Mouse (Mus musculus) layer of hippocampus, postnatal 36 days (tissue): ENCODE data around the gene Timp3. TPM values are rescaled to one million over a fixed set of nuclear protein-coding genes. Genes with fewer than 3 reads are reported as not detected.

Source experiments
- DNase-seq, 2 experiments: peaks; one replicate each; pipeline ENCODE4 v3.0.0; 2022
- total RNA-seq, 2 experiments: library from RNA; stranded (reverse); gene quantifications; 2 replicates each; pipeline ENCODE4 v1.2.3; 2021

The Timp3 gene
- total RNA-seq, 2 experiments from 2014 or later: 49.2 to 60.3 TPM

GRCm38 (mm10) chr10:86387821-86388440 is 87.8 kb downstream of the Timp3 start:
- DNase-seq: peak; percentile 21 to 46

- DNase-seq: peak in 1 of 2 experiments; percentile 16
These were observed 88.6 kb downstream of the Timp3 start for GRCm38 (mm10) chr10:86388803-86389202.

- DNase-seq: no peak
These were observed 89.2 kb downstream of the Timp3 start for GRCm38 (mm10) chr10:86389357-86389756.

- no peak for DNase-seq
These were observed 89.7 kb downstream of the Timp3 start for GRCm38 (mm10) chr10:86389913-86390312.

- no peak for DNase-seq
These were observed 92.2 kb downstream of the Timp3 start for GRCm38 (mm10) chr10:86392399-86392798.

- no peak for DNase-seq
These were observed 97.6 kb downstream of the Timp3 start for GRCm38 (mm10) chr10:86397577-86398346.

- DNase-seq: no peak
These were observed 98.2 kb downstream of the Timp3 start for GRCm38 (mm10) chr10:86398347-86398720.

Other genes with a start within 250 kb of the Timp3 start
- gene Syn3, start 198.5 kb downstream of the Timp3 start, total RNA-seq: 10 to 100 TPM; 18.8 to 21.4 TPM